Mouse (Mus musculus): ENCODE data around the gene Car4. TPM values are rescaled to one million over a fixed set of nuclear protein-coding genes. Genes with fewer than 3 reads are reported as not detected.

The Car4 gene
- polyA plus RNA-seq, 1 experiment from 2014 or later = 121 TPM

DNA sequence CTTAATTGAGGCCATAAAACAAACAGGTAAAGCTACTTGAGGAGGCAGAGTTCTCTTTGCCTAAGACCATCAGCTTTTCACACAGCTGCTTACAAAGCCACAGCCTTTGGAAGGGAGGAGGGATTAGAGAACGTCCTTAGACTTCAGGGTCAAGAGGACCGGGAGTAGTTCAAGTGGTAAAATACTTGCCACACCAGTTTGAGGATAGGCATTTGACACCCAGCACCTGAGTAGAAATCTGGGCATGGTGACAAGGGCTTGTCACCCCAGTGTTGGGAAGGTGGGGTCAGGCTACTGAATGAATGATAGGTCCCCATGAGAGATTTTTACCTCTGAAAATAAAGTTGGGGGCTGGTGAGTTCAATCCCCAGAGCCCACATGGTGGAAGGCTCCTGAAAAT is 5.0 kb upstream of the Car4 start:
- 9% methylated on average over 2 of the region's 2 CpGs for WGBS
- ATAC-seq (replicated peaks; ENCODE audit: low FRiP score, low read depth) (no peak), DNase-seq (ENCODE audit: low spot score) (no peak)
- Histone ChIP-seq H3K9me3 (replicated peaks; ENCODE audit: low read length) (no peaks in the 10 kb centered on the region), H3K9ac (ENCODE audit: low read depth, low read length) (no peak overlapping the region), H3K4me2 (ENCODE audit: low read length) (no peak overlapping the region), H3K27ac (no peak overlapping the region), H3K27me3 (ENCODE audit: insufficient read depth, low read length) (no peaks in the 10 kb centered on the region), H3K4me1 (replicated peaks; ENCODE audit: insufficient read depth, low read length) (no peaks in the 10 kb centered on the region), H3K4me3 (replicated peaks; ENCODE audit: low read depth, low read length) (no peak overlapping the region), H3K36me3 (ENCODE audit: insufficient read depth, low read length) (no peaks in the 10 kb centered on the region)
- TF ChIP-seq CTCF (IDR thresholded peaks at IDR 0.05; ENCODE audit: low read depth) = no peak

DNA sequence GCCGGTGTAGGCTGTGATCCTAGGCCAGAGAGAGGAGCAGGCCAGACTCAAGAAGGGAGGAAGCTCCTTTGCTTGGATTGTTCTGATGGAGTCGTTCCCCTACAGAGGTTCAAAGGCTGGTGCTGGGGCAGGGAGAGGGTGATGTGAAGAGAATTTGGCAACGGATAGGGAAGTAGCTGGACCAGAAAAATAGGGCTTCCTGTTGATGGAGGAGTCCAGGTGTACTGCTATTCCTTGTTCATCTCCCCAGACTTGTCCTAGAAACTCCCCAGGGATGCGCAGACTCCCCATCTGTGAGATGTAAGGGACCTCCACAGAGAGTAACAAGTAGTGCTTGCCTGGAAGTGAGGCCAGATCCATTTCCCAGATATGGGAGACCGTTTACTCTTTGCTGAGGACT is 1.2 kb upstream of the Car4 start:
- H3K36me3 ChIP-seq (ENCODE audit: insufficient read depth, low read length) = no peaks in the 10 kb centered on the region
- H3K9ac ChIP-seq (ENCODE audit: low read depth, low read length) = no peak overlapping the region
- 0 out of 2 replicates have a peak, but pooled peaks cover 5% of the 10 kb centered on the region for H3K27me3 ChIP-seq (ENCODE audit: insufficient read depth, low read length)
- ATAC-seq (replicated peaks; ENCODE audit: low FRiP score, low read depth) = no peak
- no peak for DNase-seq (ENCODE audit: low spot score)
- H3K27ac ChIP-seq = no peak overlapping the region
- peaks cover 23% of the 10 kb centered on the region for H3K4me1 ChIP-seq (replicated peaks; ENCODE audit: insufficient read depth, low read length)
- 27% methylated on average over 5 of the region's 5 CpGs for WGBS
- H3K9me3 ChIP-seq (replicated peaks; ENCODE audit: low read length) = no peaks in the 10 kb centered on the region
- H3K4me2 ChIP-seq (ENCODE audit: low read length) = no peak overlapping the region
- TF ChIP-seq CTCF (IDR thresholded peaks at IDR 0.05; ENCODE audit: low read depth) = no peak
- H3K4me3 ChIP-seq (replicated peaks; ENCODE audit: low read depth, low read length) = no peak overlapping the region

- H3K36me3 ChIP-seq (ENCODE audit: insufficient read depth, low read length) = no peaks in the 10 kb centered on the region
- WGBS = 6% methylated on average over 15 of the region's 15 CpGs
- peak overlapping the region; percentile 59 for H3K4me2 ChIP-seq (ENCODE audit: low read length)
- ATAC-seq (replicated peaks; ENCODE audit: low FRiP score, low read depth) (no peak), DNase-seq (ENCODE audit: low spot score) (no peak)
- no peak overlapping the region for H3K27ac ChIP-seq
- H3K27me3 ChIP-seq (ENCODE audit: insufficient read depth, low read length) = 0 out of 2 replicates have a peak, but pooled peaks cover 5% of the 10 kb centered on the region
- no peak overlapping the region for H3K9ac ChIP-seq (ENCODE audit: low read depth, low read length)
- no peak for TF ChIP-seq CTCF (IDR thresholded peaks at IDR 0.05; ENCODE audit: low read depth)
- peaks cover 23% of the 10 kb centered on the region for H3K4me1 ChIP-seq (replicated peaks; ENCODE audit: insufficient read depth, low read length)
- H3K9me3 ChIP-seq (replicated peaks; ENCODE audit: low read length) = no peaks in the 10 kb centered on the region
- H3K4me3 ChIP-seq (replicated peaks; ENCODE audit: low read depth, low read length) = 0 out of 2 replicates have a peak overlapping the region, but pooled peaks have one; percentile 35
These were observed 415 bp upstream of the Car4 start for GRCm38 (mm10) chr11:84957171-84957570.

- ATAC-seq (replicated peaks; ENCODE audit: low FRiP score, low read depth) (no peak), DNase-seq (ENCODE audit: low spot score) (no peak)
- Histone ChIP-seq H3K27ac (peak overlapping the region; percentile 75), H3K36me3 (ENCODE audit: insufficient read depth, low read length) (no peaks in the 10 kb centered on the region), H3K4me1 (replicated peaks; ENCODE audit: insufficient read depth, low read length) (peaks cover 23% of the 10 kb centered on the region), H3K9ac (ENCODE audit: low read depth, low read length) (peak overlapping the region; percentile 46; the same call in 1 of the 2 replicates), H3K27me3 (ENCODE audit: insufficient read depth, low read length) (0 out of 2 replicates have a peak, but pooled peaks cover 5% of the 10 kb centered on the region), H3K9me3 (replicated peaks; ENCODE audit: low read length) (no peaks in the 10 kb centered on the region), H3K4me3 (replicated peaks; ENCODE audit: low read depth, low read length) (peak overlapping the region; percentile 35), H3K4me2 (ENCODE audit: low read length) (peak overlapping the region; percentile 59)
- no peak for TF ChIP-seq CTCF (IDR thresholded peaks at IDR 0.05; ENCODE audit: low read depth)
- 5% methylated on average over 11 of the region's 11 CpGs for WGBS
These were observed 665 bp downstream of the Car4 start for GRCm38 (mm10) chr11:84958271-84958630.

DNA sequence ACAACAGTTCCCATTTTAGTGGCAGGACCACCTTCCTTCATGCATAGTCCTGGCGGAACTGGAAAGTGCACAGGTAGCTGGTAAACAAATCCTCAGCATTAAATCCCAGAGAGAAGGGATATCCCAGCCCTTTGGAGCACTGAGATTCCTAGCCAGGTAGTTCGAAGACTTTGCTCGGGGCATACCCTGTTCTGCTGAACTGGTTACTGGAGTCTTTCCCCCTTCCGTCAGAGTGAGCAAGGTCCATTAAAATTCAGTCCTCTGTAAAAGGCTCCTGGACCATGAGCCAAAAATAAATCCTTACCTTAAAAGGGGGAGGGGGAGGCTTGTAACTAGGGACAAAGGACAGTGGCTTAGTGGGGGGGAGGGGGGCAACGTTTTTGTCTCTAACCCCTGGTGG is 1.6 kb downstream of the Car4 start:
- H3K4me3 ChIP-seq (replicated peaks; ENCODE audit: low read depth, low read length) = no peak overlapping the region
- H3K36me3 ChIP-seq (ENCODE audit: insufficient read depth, low read length) = no peaks in the 10 kb centered on the region
- peaks cover 23% of the 10 kb centered on the region for H3K4me1 ChIP-seq (replicated peaks; ENCODE audit: insufficient read depth, low read length)
- 22% methylated on average over 5 of the region's 5 CpGs for WGBS
- no peaks in the 10 kb centered on the region for H3K9me3 ChIP-seq (replicated peaks; ENCODE audit: low read length)
- no peak overlapping the region for H3K9ac ChIP-seq (ENCODE audit: low read depth, low read length)
- H3K27ac ChIP-seq = peak overlapping the region; percentile 75
- peak overlapping the region; percentile 59; the same call in 1 of the 2 replicates for H3K4me2 ChIP-seq (ENCODE audit: low read length)
- 0 out of 2 replicates have a peak, but pooled peaks cover 5% of the 10 kb centered on the region for H3K27me3 ChIP-seq (ENCODE audit: insufficient read depth, low read length)
- ATAC-seq (replicated peaks; ENCODE audit: low FRiP score, low read depth) (peak; percentile 60), DNase-seq (ENCODE audit: low spot score) (no peak)
- no peak for TF ChIP-seq CTCF (IDR thresholded peaks at IDR 0.05; ENCODE audit: low read depth)

DNA sequence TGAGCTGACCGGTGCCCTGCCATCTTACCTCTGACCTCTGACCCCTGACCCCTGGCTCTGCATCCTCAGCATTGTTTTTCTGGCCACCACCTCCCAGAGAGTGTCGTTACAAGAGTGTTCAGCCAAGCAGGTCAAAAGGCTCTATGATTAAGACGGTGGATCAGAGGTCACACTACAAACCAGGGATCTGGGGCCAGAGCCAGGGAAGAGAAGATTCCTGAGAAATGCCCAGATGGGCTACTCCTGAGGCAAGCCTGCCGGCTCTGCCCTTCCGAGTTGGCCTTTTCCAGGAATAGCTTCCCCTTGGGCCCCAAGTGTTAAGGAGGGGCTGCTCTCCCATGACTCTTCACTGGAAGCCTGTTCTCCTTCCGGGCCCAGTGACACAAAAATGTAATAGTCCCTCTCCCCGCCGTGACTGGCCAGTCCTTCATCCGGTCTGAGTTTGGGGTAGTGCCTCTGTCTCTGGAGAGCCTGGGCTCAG is 2.2 kb downstream of the Car4 start:
- no peak for DNase-seq (ENCODE audit: low spot score)
- H3K27me3 ChIP-seq (ENCODE audit: insufficient read depth, low read length) = 0 out of 2 replicates have a peak, but pooled peaks cover 5% of the 10 kb centered on the region
- H3K4me3 ChIP-seq (replicated peaks; ENCODE audit: low read depth, low read length) = no peak overlapping the region
- no peaks in the 10 kb centered on the region for H3K36me3 ChIP-seq (ENCODE audit: insufficient read depth, low read length)
- peaks cover 23% of the 10 kb centered on the region for H3K4me1 ChIP-seq (replicated peaks; ENCODE audit: insufficient read depth, low read length)
- WGBS = 1% methylated on average over 9 of the region's 9 CpGs
- peak overlapping the region; percentile 59 for H3K4me2 ChIP-seq (ENCODE audit: low read length)
- ATAC-seq (replicated peaks; ENCODE audit: low FRiP score, low read depth) = peak; percentile 50
- no peak for TF ChIP-seq CTCF (IDR thresholded peaks at IDR 0.05; ENCODE audit: low read depth)
- no peak overlapping the region for H3K9ac ChIP-seq (ENCODE audit: low read depth, low read length)
- peak overlapping the region; percentile 75 for H3K27ac ChIP-seq
- no peaks in the 10 kb centered on the region for H3K9me3 ChIP-seq (replicated peaks; ENCODE audit: low read length)

- ATAC-seq (replicated peaks; ENCODE audit: low FRiP score, low read depth) (no peak), DNase-seq (ENCODE audit: low spot score) (no peak)
- Histone ChIP-seq H3K27ac (peak overlapping the region; percentile 75; the same call in 1 of the 2 replicates), H3K4me2 (ENCODE audit: low read length) (peak overlapping the region; percentile 59), H3K9ac (ENCODE audit: low read depth, low read length) (no peak overlapping the region), H3K27me3 (ENCODE audit: insufficient read depth, low read length) (0 out of 2 replicates have a peak, but pooled peaks cover 5% of the 10 kb centered on the region), H3K36me3 (ENCODE audit: insufficient read depth, low read length) (no peaks in the 10 kb centered on the region), H3K4me1 (replicated peaks; ENCODE audit: insufficient read depth, low read length) (peaks cover 23% of the 10 kb centered on the region), H3K9me3 (replicated peaks; ENCODE audit: low read length) (no peaks in the 10 kb centered on the region), H3K4me3 (replicated peaks; ENCODE audit: low read depth, low read length) (no peak overlapping the region)
- no peak for TF ChIP-seq CTCF (IDR thresholded peaks at IDR 0.05; ENCODE audit: low read depth)
- 35% methylated on average over 3 of the region's 3 CpGs for WGBS
These were observed 2.7 kb downstream of the Car4 start for GRCm38 (mm10) chr11:84960291-84960690.

Data from kidney, postnatal 0 days (tissue).